In genomic region chr6:41055581-41055980, GRCm38 (mm10) we compare ENCODE assay signal across 9 mouse cellular contexts. TPM values are rescaled to one million over a fixed set of nuclear protein-coding genes. Genes with fewer than 3 reads are reported as not detected.
DNase-seq lines count a peak whose midpoint lies in the region; ATAC-seq and TF ChIP-seq lines count a peak whose summit lies in the region.
"Had no signal": no experiment of that assay in that cellular context is flagged by ENCODE, and none has a peak within 500 bp of the region (broad histone marks: within the 10 kb centered on the region; RNA-seq: fewer than 3 reads in every experiment).

No protein-coding gene starts in this region.

- H3K36me3 ChIP-seq in forebrain, postnatal 0 days (ENCODE audit: insufficient read depth) = no peaks in the 10 kb centered on the region
- H3K36me3 ChIP-seq in forebrain, embryonic 12.5 days (replicated peaks) = no peaks in the 10 kb centered on the region
- no peaks in the 10 kb centered on the region for H3K36me3 ChIP-seq in liver, embryonic 11.5 days (ENCODE audit: control insufficient read depth, insufficient read depth, low read length)
- no peaks in the 10 kb centered on the region for H3K36me3 ChIP-seq in MEL (ENCODE audit: control insufficient read depth in 1 of 2, insufficient read depth in 2 of 2, low read length in 2 of 2)
- H3K36me3 ChIP-seq: limb, embryonic 15.5 days had no signal

- TF ChIP-seq EP300 in MEL (IDR thresholded peaks at IDR 0.05; ENCODE audit: low read depth in 1 of 2, low read length in 2 of 2) = no peak

- no peak overlapping the region for H3K9ac ChIP-seq in forebrain, postnatal 0 days
- H3K9ac ChIP-seq in forebrain, embryonic 12.5 days = no peak overlapping the region
- no peak overlapping the region for H3K9ac ChIP-seq in liver, embryonic 11.5 days (ENCODE audit: low read depth, low read length)
- no peak overlapping the region for H3K9ac ChIP-seq in MEL (ENCODE audit: control insufficient read depth, low read depth, low read length, poor library complexity, severe bottlenecking)
- H3K9ac ChIP-seq: limb, embryonic 15.5 days had no signal

- no peaks in the 10 kb centered on the region for H3K27me3 ChIP-seq in forebrain, postnatal 0 days (ENCODE audit: insufficient read depth, low read length)
- H3K27me3 ChIP-seq in forebrain, embryonic 12.5 days = no peaks in the 10 kb centered on the region
- no peaks in the 10 kb centered on the region for H3K27me3 ChIP-seq in liver, embryonic 11.5 days (replicated peaks; ENCODE audit: control insufficient read depth, insufficient read depth, low read length)
- H3K27me3 ChIP-seq in MEL (ENCODE audit: control insufficient read depth in 1 of 2, insufficient read depth in 2 of 2, low read length in 2 of 2) = no peaks in the 10 kb centered on the region
- H3K27me3 ChIP-seq: limb, embryonic 15.5 days had no signal

- no peak for TF ChIP-seq POLR2A in MEL (IDR thresholded peaks at IDR 0.05; ENCODE audit: control insufficient read depth in 1 of 2, insufficient read depth in 1 of 2, low read depth in 1 of 2, low read length in 2 of 2, poor library complexity in 1 of 2)

- WGBS in forebrain, postnatal 0 days = 27% methylated on average over 2 of the region's 2 CpGs
- 35% methylated on average over 2 of the region's 2 CpGs for WGBS in forebrain, embryonic 12.5 days
- 25% methylated on average over 2 of the region's 2 CpGs for WGBS in liver, embryonic 11.5 days

- TF ChIP-seq CTCF in forebrain, postnatal 0 days (IDR thresholded peaks at IDR 0.05; ENCODE audit: low read depth) = peak; percentile 63
- TF ChIP-seq CTCF in MEL (IDR thresholded peaks at IDR 0.05 in 2 of 3, conservative IDR thresholded peaks at IDR 0.05 in 1 of 3; ENCODE audit: control insufficient read depth in 1 of 3, insufficient read depth in 1 of 3, low read depth in 2 of 3, low read length in 3 of 3, poor library complexity in 1 of 3, severe bottlenecking in 1 of 3) = peak; percentile 40 to 56 (median 44)

- TF ChIP-seq RAD21 in MEL (IDR thresholded peaks at IDR 0.05; ENCODE audit: low read depth, low read length) = peak; percentile 26

- no peaks in the 10 kb centered on the region for H3K4me1 ChIP-seq in forebrain, postnatal 0 days (ENCODE audit: insufficient read depth)
- H3K4me1 ChIP-seq in forebrain, embryonic 12.5 days = no peaks in the 10 kb centered on the region
- no peaks in the 10 kb centered on the region for H3K4me1 ChIP-seq in liver, embryonic 11.5 days (replicated peaks; ENCODE audit: control insufficient read depth, insufficient read depth, low read length)
- H3K4me1 ChIP-seq in MEL (ENCODE audit: control insufficient read depth in 1 of 2, insufficient read depth in 2 of 2, low read length in 2 of 2) = no peaks in the 10 kb centered on the region
- H3K4me1 ChIP-seq: limb, embryonic 15.5 days had no signal

- H3K4me3 ChIP-seq in forebrain, postnatal 0 days (ENCODE audit: low read depth, low read length) = no peak overlapping the region
- H3K4me3 ChIP-seq in forebrain, embryonic 12.5 days (replicated peaks) = no peak overlapping the region
- H3K4me3 ChIP-seq in liver, embryonic 11.5 days (ENCODE audit: low read depth, low read length) = no peak overlapping the region
- H3K4me3 ChIP-seq in MEL (ENCODE audit: control insufficient read depth in 1 of 2, insufficient read depth in 1 of 2, low read depth in 2 of 2, low read length in 2 of 2) = no peak overlapping the region
- H3K4me3 ChIP-seq: limb, embryonic 15.5 days had no signal

- no peak overlapping the region for H3K4me2 ChIP-seq in forebrain, postnatal 0 days (ENCODE audit: low read depth)
- H3K4me2 ChIP-seq in forebrain, embryonic 12.5 days = no peak overlapping the region
- H3K4me2 ChIP-seq in liver, embryonic 11.5 days = no peak overlapping the region
- H3K4me2 ChIP-seq: limb, embryonic 15.5 days had no signal

- H3K79me2 ChIP-seq in MEL (ENCODE audit: control insufficient read depth, insufficient read depth, low read length, poor library complexity) = no peaks in the 10 kb centered on the region

- no peaks in the 10 kb centered on the region for H3K9me3 ChIP-seq in forebrain, postnatal 0 days (ENCODE audit: low read length)
- no peaks in the 10 kb centered on the region for H3K9me3 ChIP-seq in forebrain, embryonic 12.5 days
- no peaks in the 10 kb centered on the region for H3K9me3 ChIP-seq in liver, embryonic 11.5 days (ENCODE audit: control insufficient read depth, low read length)
- H3K9me3 ChIP-seq in MEL (replicated peaks; ENCODE audit: insufficient read depth, low read length) = no peaks in the 10 kb centered on the region
- H3K9me3 ChIP-seq: limb, embryonic 15.5 days had no signal

- H3K27ac ChIP-seq in forebrain, postnatal 0 days (ENCODE audit: low read depth, low read length) = no peak overlapping the region
- H3K27ac ChIP-seq in forebrain, embryonic 12.5 days = no peak overlapping the region
- no peak overlapping the region for H3K27ac ChIP-seq in liver, embryonic 11.5 days (ENCODE audit: low read depth, low read length)
- no peak overlapping the region for H3K27ac ChIP-seq in MEL (ENCODE audit: control insufficient read depth, low read depth, low read length)
- H3K27ac ChIP-seq: limb, embryonic 15.5 days had no signal

- DNase-seq in forebrain, postnatal 0 days = peak; percentile 48
- DNase-seq in liver (peak; percentile 50), MEL (ENCODE audit: low read depth, low spot score) (peak; percentile 29)
- no peak for DNase-seq in liver, embryonic 11.5 days (ENCODE audit: low spot score)
- peak; percentile 22 for DNase-seq in embryo, embryonic 9.5 days (ENCODE audit: extremely low spot score)
- DNase-seq in lung, postnatal 14 days = peak; percentile 14
- DNase-seq in thymus, postnatal 4 days = peak; percentile 87

- no peak for ATAC-seq in forebrain, postnatal 0 days
- ATAC-seq in forebrain, embryonic 12.5 days (ENCODE audit: low FRiP score) = no peak
- no peak for ATAC-seq in liver, embryonic 11.5 days (replicated peaks; ENCODE audit: low FRiP score)

TF ChIP-seq in MEL, 35 proteins besides CTCF, POLR2A, EP300 and RAD21:
- no peak for TF ChIP-seq KAT2A (conservative IDR thresholded peaks at IDR 0.05; ENCODE audit: low read depth, low read length)
- no peak for TF ChIP-seq MAX (IDR thresholded peaks at IDR 0.05; ENCODE audit: low read length)
- TF ChIP-seq SMC3 (IDR thresholded peaks at IDR 0.05; ENCODE audit: low read depth, low read length) = peak; percentile 26; the same call in 1 of the 2 replicates
TF ChIP-seq in MEL: peak in this region for 1.

RNA-seq across cellular contexts. Expression of gene 2210010C04Rik, which starts 20.3 kb away (rescaled TPM):
- not detected in 2 replicates for total RNA-seq in forebrain, postnatal 0 days (2014; rRNA removed)
- polyA plus RNA-seq in forebrain, postnatal 0 days (2015; fragmentation: Nextera tagmentation; extraction: Ambion mirVana) = not detected in 2 replicates
- polyA plus RNA-seq in forebrain, embryonic 12.5 days (2016; fragmentation: Nextera tagmentation; extraction: Ambion mirVana) = not detected in 2 replicates
- not detected in 2 replicates for polyA plus RNA-seq in liver, embryonic 11.5 days (2014; fragmentation: Nextera tagmentation; extraction: Ambion mirVana)
- total RNA-seq in MEL (2012; rRNA removed) = not detected in 2 replicates
- not detected for polyA plus RNA-seq in MEL (2012; ENCODE audit: insufficient read depth in 1 of 2, insufficient read length in 2 of 2, low read depth in 1 of 2, low replicate concordance in 2 of 2, missing spikeins in 1 of 2)
- polyA plus RNA-seq: limb, embryonic 15.5 days had no signal

RNA-seq across cellular contexts. Expression of gene Gm2663, which starts 56.3 kb away (rescaled TPM):
- not detected in 2 replicates for total RNA-seq in forebrain, postnatal 0 days (2014; rRNA removed)
- polyA plus RNA-seq in forebrain, postnatal 0 days (2015; fragmentation: Nextera tagmentation; extraction: Ambion mirVana) = not detected in 2 replicates
- polyA plus RNA-seq in forebrain, embryonic 12.5 days (2016; fragmentation: Nextera tagmentation; extraction: Ambion mirVana) = not detected in 2 replicates
- polyA plus RNA-seq in liver, embryonic 11.5 days (2014; fragmentation: Nextera tagmentation; extraction: Ambion mirVana) = not detected in 2 replicates
- not detected in 2 replicates for total RNA-seq in MEL (2012; rRNA removed)
- not detected for polyA plus RNA-seq in MEL (2012; ENCODE audit: insufficient read depth in 1 of 2, insufficient read length in 2 of 2, low read depth in 1 of 2, low replicate concordance in 2 of 2, missing spikeins in 1 of 2)
- polyA plus RNA-seq: limb, embryonic 15.5 days had no signal
